Mouse (Mus musculus) bone marrow, adult 2 months (tissue): ENCODE measurements around the gene Bard1.

Experiments
- CTCF ChIP-seq: fragments of 200-500 bp; IDR thresholded peaks from 2 replicates; pipeline ENCODE4 v1.5.1; 2011; ENCODE audit warnings: low read length, control low read depth; ENCODE audit not compliant: control insufficient read depth, insufficient read depth
- POLR2A ChIP-seq: fragments of 200-500 bp; IDR thresholded peaks from 2 replicates; pipeline ENCODE4 v1.6.1; 2011; ENCODE audit warnings: low read depth, mild to moderate bottlenecking, control low read depth, low read length, borderline replicate concordance; ENCODE audit not compliant: control insufficient read depth

DNA sequence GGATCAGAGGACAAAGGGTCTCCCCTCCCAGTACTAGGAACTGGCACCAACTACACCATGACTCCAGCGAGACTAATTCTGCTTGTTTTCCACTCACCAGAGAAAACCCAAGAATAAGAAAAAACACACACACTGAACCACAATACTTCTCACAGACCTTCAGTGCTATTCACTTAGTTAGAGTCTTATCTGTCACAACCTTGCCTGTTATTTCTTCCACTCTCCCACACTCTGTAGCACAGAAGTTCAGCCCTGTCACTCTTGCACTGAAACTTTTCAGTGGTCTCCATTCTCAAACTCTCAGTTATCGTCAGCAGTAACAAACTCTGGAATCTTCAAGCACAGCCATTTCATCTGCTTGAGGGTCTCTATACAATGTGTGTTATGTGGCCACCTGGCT lies 50.2 kb downstream of the Bard1 start:
- TF ChIP-seq CTCF (no peak), POLR2A (no peak)
